Mouse (Mus musculus) embryonic facial prominence, embryonic 15.5 days (tissue): ENCODE data around the gene Slc25a43. TPM values are rescaled to one million over a fixed set of nuclear protein-coding genes. Genes with fewer than 3 reads are reported as not detected.

Source experiments
- polyA plus RNA-seq: library from polyadenylated mRNA; unstranded; fragments of >200 nt; fragmentation: Nextera tagmentation; extraction: Ambion mirVana; gene quantifications from 2 replicates; pipeline ENCODE4 v1.2.1, GENCODE M21; 2015

Gene Slc25a43
- polyA plus RNA-seq, 1 experiment from 2014 or later = 3.1 TPM

Other genes with a start within 250 kb of the Slc25a43 start
- 292 and 321 TPM in 2 replicates for gene Pgrmc1, start 145.5 kb upstream of the Slc25a43 start, polyA plus RNA-seq
- 2.5 and 2.9 TPM in 2 replicates for gene Akap17b, start 98.3 kb upstream of the Slc25a43 start, polyA plus RNA-seq
- 504 and 542 TPM in 2 replicates for gene Slc25a5, start 52.0 kb downstream of the Slc25a43 start, polyA plus RNA-seq
- 112 and 119 TPM in 2 replicates for gene Ube2a, start 130.2 kb downstream of the Slc25a43 start, polyA plus RNA-seq
- 30.1 and 33.2 TPM in 2 replicates for gene C330007P06Rik, start 130.5 kb downstream of the Slc25a43 start, polyA plus RNA-seq
- 1.3 and 2.1 TPM in 2 replicates for gene Nkrf, start 159.2 kb downstream of the Slc25a43 start, polyA plus RNA-seq
- 24.0 and 24.4 TPM in 2 replicates for gene Sept6, start 248.1 kb downstream of the Slc25a43 start, polyA plus RNA-seq